Mouse (Mus musculus) forebrain, embryonic 14.5 days (tissue): ENCODE measurements around the gene Nup88. TPM values are rescaled to one million over a fixed set of nuclear protein-coding genes. Genes with fewer than 3 reads are reported as not detected.

ENCODE experiments used
- ATAC-seq: fragments of 200-750 bp; cut with Nextera tagmentation; 2 replicates; pipeline ENCODE4 v1.8.0; 2017; ENCODE audit warnings: mild to moderate bottlenecking, moderate library complexity
- DNase-seq: peaks from one replicate; pipeline ENCODE4 v3.0.0-alpha.2; 2015; ENCODE audit warnings: low spot score
- H3K27ac ChIP-seq: fragments of 300-500 bp; sonication (generic); 2 replicates; pipeline ENCODE4 v1.5.1; 2014; ENCODE audit warnings: low read depth, mild to moderate bottlenecking, control low read depth, low read length, moderate library complexity
- H3K27me3 ChIP-seq: fragments of 300-500 bp; sonication (generic); replicated peaks from 2 replicates; pipeline ENCODE4 v1.6.1; 2014; ENCODE audit warnings: low read length, control low read depth, mixed read lengths; ENCODE audit not compliant: control insufficient read depth, insufficient read depth
- H3K36me3 ChIP-seq: fragments of 300-500 bp; sonication (generic); 2 replicates; pipeline ENCODE4 v1.6.1; 2014; ENCODE audit warnings: low read length, control low read depth; ENCODE audit not compliant: control insufficient read depth, insufficient read depth
- H3K4me1 ChIP-seq: fragments of 300-500 bp; sonication (generic); 2 replicates; pipeline ENCODE4 v1.6.1; 2014; ENCODE audit warnings: antibody characterized with exemption, low read length, control low read depth; ENCODE audit not compliant: control insufficient read depth, insufficient read depth
- H3K4me2 ChIP-seq: fragments of 300-500 bp; sonication (generic); 2 replicates; pipeline ENCODE4 v1.6.1; 2014; ENCODE audit warnings: mild to moderate bottlenecking, control low read depth, low read length
- H3K4me3 ChIP-seq: fragments of 300-500 bp; sonication (generic); 2 replicates; pipeline ENCODE4 v1.5.1; 2014; ENCODE audit warnings: low read depth, low read length, control low read depth
- H3K9ac ChIP-seq: fragments of 300-500 bp; sonication (generic); 2 replicates; pipeline ENCODE4 v1.6.1; 2014; ENCODE audit warnings: mild to moderate bottlenecking, low read length, control low read depth, moderate library complexity
- H3K9me3 ChIP-seq: fragments of 300-500 bp; sonication (generic); replicated peaks from 2 replicates; pipeline ENCODE4 v1.6.1; 2016; ENCODE audit warnings: low read length, control low read depth, mixed read lengths; ENCODE audit not compliant: control insufficient read depth
- WGBS: fragments of 180-500 bp; shearing (Covaris S2); extraction: QIAGEN DNeasy Blood & Tissue Kit; methylation state at CpG from one replicate; pipeline ENCODE4 v1.1.7; 2014; 5-methylcytosine and 5-hydroxymethylcytosine counted together
- polyA plus RNA-seq: library from polyadenylated mRNA; unstranded; fragments of >200 nt; fragmentation: Nextera tagmentation; extraction: Ambion mirVana; gene quantifications from 2 replicates; pipeline ENCODE4 v1.2.1, GENCODE M21; 2014

Gene Nup88
- 156 and 160 TPM in 2 replicates for polyA plus RNA-seq

GRCm38 (mm10) chr11:70969821-70970559 is at the start of gene Nup88, which contains the start of gene Rpain:
Gene Nup88 (minus strand): TSS chr11:70969973.
Gene Rpain (plus strand): TSS chr11:70970213.
- ATAC-seq (peak; percentile 98), DNase-seq (peak; percentile 99)
- Histone ChIP-seq H3K4me3 (peak within 1 kb of the TSS; percentile 96), H3K9me3 (no peaks in the 10 kb centered on the region), H3K36me3 (peaks cover 37% of the 10 kb centered on the region), H3K4me2 (peak within 1 kb of the TSS; percentile 75), H3K27me3 (no peaks in the 10 kb centered on the region), H3K27ac (peak within 1 kb of the TSS; percentile 84), H3K9ac (peak within 1 kb of the TSS; percentile 93), H3K4me1 (peaks cover 10% of the 10 kb centered on the region)
- under 1% methylated on average over 43 of the region's 43 CpGs for WGBS

GRCm38 (mm10) chr11:71018416-71019200 is 48.8 kb upstream of the Nup88 start:
- H3K27me3 ChIP-seq, result no peaks in the 10 kb centered on the region
- H3K27ac ChIP-seq, result peak overlapping the region; percentile 45
- peaks cover 34% of the 10 kb centered on the region for H3K4me1 ChIP-seq

GRCm38 (mm10) chr11:71017051-71017450 is 47.3 kb upstream of the Nup88 start:
- WGBS, result 88% methylated on average over 1 of the region's 1 CpGs
- no peak for ATAC-seq
- H3K4me3 ChIP-seq, result no peak overlapping the region
- peaks cover 20% of the 10 kb centered on the region for H3K36me3 ChIP-seq
- H3K9ac ChIP-seq, result no peak overlapping the region
- no peak for DNase-seq
- peaks cover 27% of the 10 kb centered on the region for H3K4me1 ChIP-seq
- H3K4me2 ChIP-seq, result 0 out of 2 replicates have a peak overlapping the region, but pooled peaks have one; percentile 5
- no peaks in the 10 kb centered on the region for H3K9me3 ChIP-seq
- no peak overlapping the region for H3K27ac ChIP-seq
- no peaks in the 10 kb centered on the region for H3K27me3 ChIP-seq

More at GRCm38 (mm10) chr11:71018416-71019200, 48.8 kb upstream of the Nup88 start:
- peak overlapping the region; percentile 82 for H3K4me2 ChIP-seq
- H3K9ac ChIP-seq, result peak overlapping the region; percentile 79
- peak overlapping the region; percentile 70 for H3K4me3 ChIP-seq
- no peaks in the 10 kb centered on the region for H3K9me3 ChIP-seq
- H3K36me3 ChIP-seq, result peaks cover 10% of the 10 kb centered on the region
- 6% methylated on average over 28 of the region's 28 CpGs for WGBS
- DNase-seq (no peak), ATAC-seq (peak; percentile 31; the same call in 1 of the 2 replicates)

GRCm38 (mm10) chr11:71012743-71013142 is 43.0 kb upstream of the Nup88 start:
- Histone ChIP-seq H3K9me3 (no peaks in the 10 kb centered on the region), H3K27ac (no peak overlapping the region), H3K4me1 (peaks cover 12% of the 10 kb centered on the region), H3K4me2 (no peak overlapping the region), H3K4me3 (no peak overlapping the region), H3K9ac (no peak overlapping the region), H3K36me3 (peaks cover 59% of the 10 kb centered on the region), H3K27me3 (no peaks in the 10 kb centered on the region)
- no peak for ATAC-seq
- DNase-seq, result no peak
- WGBS, result 90% methylated on average over 7 of the region's 7 CpGs

GRCm38 (mm10) chr11:71008321-71008720 is 38.5 kb upstream of the Nup88 start:
- H3K4me2 ChIP-seq, result no peak overlapping the region
- no peak overlapping the region for H3K4me3 ChIP-seq
- no peaks in the 10 kb centered on the region for H3K27me3 ChIP-seq
- no peak overlapping the region for H3K9ac ChIP-seq
- peaks cover 2% of the 10 kb centered on the region for H3K4me1 ChIP-seq
- H3K27ac ChIP-seq, result no peak overlapping the region
- H3K36me3 ChIP-seq, result peaks cover 53% of the 10 kb centered on the region
- H3K9me3 ChIP-seq, result no peaks in the 10 kb centered on the region
- 91% methylated on average over 3 of the region's 3 CpGs for WGBS
- no peak for ATAC-seq
- no peak for DNase-seq

GRCm38 (mm10) chr11:71007831-71008230 is 38.1 kb upstream of the Nup88 start:
- Histone ChIP-seq H3K27me3 (no peaks in the 10 kb centered on the region), H3K27ac (no peak overlapping the region), H3K9me3 (no peaks in the 10 kb centered on the region), H3K36me3 (peaks cover 50% of the 10 kb centered on the region), H3K4me1 (peaks cover 7% of the 10 kb centered on the region), H3K9ac (no peak overlapping the region), H3K4me3 (no peak overlapping the region), H3K4me2 (no peak overlapping the region)
- DNase-seq (no peak), ATAC-seq (no peak)
- WGBS, result 93% methylated on average over 7 of the region's 7 CpGs

- H3K36me3 ChIP-seq, result peaks cover 42% of the 10 kb centered on the region
- H3K9ac ChIP-seq, result no peak overlapping the region
- no peaks in the 10 kb centered on the region for H3K9me3 ChIP-seq
- H3K27me3 ChIP-seq, result no peaks in the 10 kb centered on the region
- no peak for DNase-seq
- H3K27ac ChIP-seq, result no peak overlapping the region
- 94% methylated on average over 6 of the region's 6 CpGs for WGBS
- H3K4me3 ChIP-seq, result no peak overlapping the region
- peaks cover 10% of the 10 kb centered on the region for H3K4me1 ChIP-seq
- H3K4me2 ChIP-seq, result no peak overlapping the region
- no peak for ATAC-seq
Measured at GRCm38 (mm10) chr11:71007026-71007425, 37.3 kb upstream of the Nup88 start.

- Histone ChIP-seq H3K9ac (no peak overlapping the region; the same call in 1 of the 2 replicates), H3K27ac (no peak overlapping the region), H3K4me1 (peaks cover 10% of the 10 kb centered on the region), H3K36me3 (peaks cover 34% of the 10 kb centered on the region), H3K4me2 (peak overlapping the region; percentile 93), H3K27me3 (no peaks in the 10 kb centered on the region), H3K9me3 (no peaks in the 10 kb centered on the region), H3K4me3 (peak overlapping the region; percentile 91)
- DNase-seq (no peak), ATAC-seq (no peak)
- 50% methylated on average over 5 of the region's 5 CpGs for WGBS
Measured at GRCm38 (mm10) chr11:71005046-71005445, 35.3 kb upstream of the Nup88 start.
